Mouse (Mus musculus) embryonic facial prominence, embryonic 12.5 days (tissue): ENCODE measurements around the gene Arl15. TPM values are rescaled to one million over a fixed set of nuclear protein-coding genes. Genes with fewer than 3 reads are reported as not detected.

ENCODE experiments used
- ATAC-seq: fragments of 200-750 bp; cut with Nextera tagmentation; 2 replicates; pipeline ENCODE4 v1.8.0; 2017; ENCODE audit not compliant: insufficient number of reproducible peaks, insufficient read depth, low FRiP score, low TSS enrichment
- H3K27ac ChIP-seq: fragments of 300-500 bp; sonication (generic); 2 replicates; pipeline ENCODE4 v1.5.1; 2016; ENCODE audit warnings: mild to moderate bottlenecking
- H3K27me3 ChIP-seq: fragments of 300-500 bp; sonication (generic); 2 replicates; pipeline ENCODE4 v1.6.1; 2016; ENCODE audit warnings: mild to moderate bottlenecking, moderate library complexity
- H3K36me3 ChIP-seq: fragments of 300-500 bp; sonication (generic); 2 replicates; pipeline ENCODE4 v1.6.1; 2016; ENCODE audit warnings: mild to moderate bottlenecking
- H3K4me1 ChIP-seq: fragments of 300-500 bp; sonication (generic); 2 replicates; pipeline ENCODE4 v1.6.1; 2016
- H3K4me2 ChIP-seq: fragments of 300-500 bp; sonication (generic); replicated peaks from 2 replicates; pipeline ENCODE4 v1.6.1; 2016; ENCODE audit warnings: mild to moderate bottlenecking, moderate library complexity
- H3K4me3 ChIP-seq: fragments of 300-500 bp; sonication (generic); 2 replicates; pipeline ENCODE4 v1.5.1; 2016; ENCODE audit warnings: mild to moderate bottlenecking
- H3K9ac ChIP-seq: fragments of 300-500 bp; sonication (generic); 2 replicates; pipeline ENCODE4 v1.6.1; 2016; ENCODE audit warnings: mild to moderate bottlenecking, moderate library complexity
- H3K9me3 ChIP-seq: fragments of 300-500 bp; sonication (generic); 2 replicates; pipeline ENCODE4 v1.6.1; 2016; ENCODE audit warnings: mild to moderate bottlenecking, moderate library complexity
- WGBS: fragments of 180-500 bp; shearing (Covaris S2); methylation state at CpG from one replicate; pipeline ENCODE4 v1.1.7; 2016; 5-methylcytosine and 5-hydroxymethylcytosine counted together
- polyA plus RNA-seq: library from polyadenylated mRNA; unstranded; fragments of >200 nt; fragmentation: Nextera tagmentation; extraction: Ambion mirVana; gene quantifications from 2 replicates; pipeline ENCODE4 v1.2.1, GENCODE M21; 2016

Arl15 gene
- polyA plus RNA-seq, 1 experiment from 2014 or later, result 15.0 TPM

DNA sequence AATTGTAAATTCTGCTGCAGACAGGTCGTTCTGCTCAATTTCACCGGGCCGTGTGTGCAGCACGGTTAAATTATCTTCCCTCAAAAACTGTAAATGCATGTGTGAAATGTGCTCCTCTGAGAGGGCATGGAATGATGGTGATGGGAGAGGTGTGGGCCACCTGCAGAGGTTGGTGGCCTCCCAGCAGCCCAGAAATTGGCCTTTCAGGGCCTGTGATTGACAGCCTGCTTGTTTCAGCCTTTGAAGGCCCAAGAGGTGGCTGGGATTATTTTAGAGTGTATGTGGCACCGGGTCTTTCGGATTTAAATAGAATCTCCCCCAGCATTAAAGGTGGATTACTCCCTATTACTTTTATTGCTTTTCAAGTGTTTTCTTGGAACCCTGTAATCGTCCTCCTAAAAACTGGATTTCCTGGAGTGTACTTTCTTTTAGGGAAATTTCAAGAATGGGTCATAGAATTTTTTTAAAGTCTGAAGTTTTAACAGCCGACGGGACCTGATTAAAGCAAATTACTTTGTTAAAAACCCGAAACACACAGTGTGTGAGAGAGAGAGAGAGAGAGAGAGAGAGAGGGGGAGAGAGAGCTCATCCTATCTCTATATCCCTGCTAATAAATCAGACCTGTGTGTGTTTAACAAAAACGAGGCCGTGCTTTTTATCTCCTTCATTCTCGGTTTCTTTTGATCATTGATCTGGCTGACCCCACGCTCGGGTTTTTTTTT, 186.6 kb downstream of the Arl15 start:
- ATAC-seq, result no peak
- Histone ChIP-seq H3K27me3 (no peaks in the 10 kb centered on the region), H3K27ac (no peak overlapping the region), H3K9ac (no peak overlapping the region), H3K4me1 (peaks cover 14% of the 10 kb centered on the region; the same call in 1 of the 2 replicates), H3K4me3 (no peak overlapping the region), H3K4me2 (no peak overlapping the region), H3K36me3 (no peaks in the 10 kb centered on the region), H3K9me3 (no peaks in the 10 kb centered on the region)
- 35% methylated on average over 15 of the region's 15 CpGs for WGBS

DNA sequence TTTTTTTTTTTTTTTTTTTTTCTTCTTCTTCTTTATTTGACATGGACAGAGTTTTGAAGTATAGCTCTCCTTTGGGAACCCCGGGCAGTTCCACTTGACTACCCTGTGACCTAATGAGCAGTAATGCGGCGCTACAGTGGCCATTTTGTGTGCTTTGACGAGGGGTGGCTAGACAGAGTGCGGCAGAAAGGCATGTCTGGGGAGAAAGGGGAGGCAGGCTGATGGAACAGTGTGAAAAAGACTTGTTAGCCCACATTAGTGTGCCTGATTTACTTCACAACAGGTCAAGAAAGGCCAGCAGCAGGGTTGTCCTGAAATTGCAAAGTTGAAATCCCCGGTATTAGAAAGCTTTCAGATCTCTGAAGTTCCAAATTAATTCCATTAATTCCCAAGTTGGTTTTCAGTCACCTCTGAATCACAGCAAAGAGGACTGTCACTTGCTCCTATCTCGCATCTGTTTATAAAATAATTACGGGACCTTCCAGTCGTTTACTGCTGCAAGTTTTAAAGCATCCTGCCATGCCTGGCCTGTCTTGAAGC, 187.2 kb downstream of the Arl15 start:
- Histone ChIP-seq H3K36me3 (no peaks in the 10 kb centered on the region), H3K4me3 (no peak overlapping the region), H3K9me3 (no peaks in the 10 kb centered on the region), H3K4me1 (peaks cover 10% of the 10 kb centered on the region; the same call in 1 of the 2 replicates), H3K4me2 (0 out of 2 replicates have a peak overlapping the region, but pooled peaks have one; percentile 13), H3K9ac (no peak overlapping the region), H3K27ac (no peak overlapping the region), H3K27me3 (no peaks in the 10 kb centered on the region)
- ATAC-seq, result peak; percentile 67; the same call in 1 of the 2 replicates
- 29% methylated on average over 9 of the region's 9 CpGs for WGBS

DNA sequence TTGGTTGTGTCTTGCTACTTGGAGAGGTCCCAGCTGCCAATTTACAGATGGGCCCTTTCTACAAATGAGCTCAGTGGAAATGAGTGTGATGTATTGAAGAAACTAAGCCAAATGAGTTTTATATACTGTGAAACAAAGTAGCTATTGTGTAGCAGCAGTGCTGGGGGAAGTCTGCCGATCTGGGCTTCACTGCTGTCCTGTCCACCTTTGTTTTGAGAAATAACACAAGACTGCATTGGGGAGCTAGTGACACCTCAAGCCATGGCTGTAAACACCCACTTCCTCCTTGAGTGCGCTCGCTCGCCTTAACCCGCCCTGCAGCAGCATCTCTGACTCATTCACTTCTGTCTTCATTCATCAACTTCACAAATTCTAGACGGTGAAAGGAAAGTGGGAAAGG, 189.3 kb downstream of the Arl15 start:
- H3K9ac ChIP-seq, result no peak overlapping the region
- ATAC-seq, result no peak
- H3K4me1 ChIP-seq, result peaks cover 6% of the 10 kb centered on the region; the same call in 1 of the 2 replicates
- H3K9me3 ChIP-seq, result no peaks in the 10 kb centered on the region
- no peak overlapping the region for H3K27ac ChIP-seq
- H3K4me2 ChIP-seq, result no peak overlapping the region
- WGBS, result 35% methylated on average over 6 of the region's 6 CpGs
- no peak overlapping the region for H3K4me3 ChIP-seq
- no peaks in the 10 kb centered on the region for H3K36me3 ChIP-seq
- H3K27me3 ChIP-seq, result no peaks in the 10 kb centered on the region

DNA sequence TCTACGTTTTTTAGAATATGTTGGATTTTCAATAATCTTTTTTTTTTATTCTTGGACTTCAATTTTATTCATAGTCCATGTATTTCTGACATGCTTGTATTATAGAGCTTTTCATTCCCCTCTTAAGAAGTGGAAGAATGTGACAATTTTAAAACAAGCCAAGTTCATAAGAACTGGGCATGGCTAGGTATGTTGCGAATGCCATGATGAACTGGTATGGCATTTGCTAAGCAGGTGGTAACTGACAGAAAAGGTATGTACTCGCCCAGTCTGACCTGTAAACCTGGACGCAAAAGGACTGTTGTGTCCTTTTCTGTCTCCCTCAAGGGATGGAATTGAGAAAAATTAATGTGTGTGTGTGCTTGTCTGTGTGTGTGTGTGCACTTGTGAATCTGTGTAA, 190.2 kb downstream of the Arl15 start:
- ATAC-seq, result no peak
- Histone ChIP-seq H3K9me3 (no peaks in the 10 kb centered on the region), H3K9ac (no peak overlapping the region), H3K4me3 (no peak overlapping the region), H3K36me3 (no peaks in the 10 kb centered on the region), H3K27ac (no peak overlapping the region), H3K4me2 (no peak overlapping the region), H3K27me3 (no peaks in the 10 kb centered on the region), H3K4me1 (peaks cover 6% of the 10 kb centered on the region; the same call in 1 of the 2 replicates)
- 97% methylated on average over 4 of the region's 4 CpGs for WGBS

DNA sequence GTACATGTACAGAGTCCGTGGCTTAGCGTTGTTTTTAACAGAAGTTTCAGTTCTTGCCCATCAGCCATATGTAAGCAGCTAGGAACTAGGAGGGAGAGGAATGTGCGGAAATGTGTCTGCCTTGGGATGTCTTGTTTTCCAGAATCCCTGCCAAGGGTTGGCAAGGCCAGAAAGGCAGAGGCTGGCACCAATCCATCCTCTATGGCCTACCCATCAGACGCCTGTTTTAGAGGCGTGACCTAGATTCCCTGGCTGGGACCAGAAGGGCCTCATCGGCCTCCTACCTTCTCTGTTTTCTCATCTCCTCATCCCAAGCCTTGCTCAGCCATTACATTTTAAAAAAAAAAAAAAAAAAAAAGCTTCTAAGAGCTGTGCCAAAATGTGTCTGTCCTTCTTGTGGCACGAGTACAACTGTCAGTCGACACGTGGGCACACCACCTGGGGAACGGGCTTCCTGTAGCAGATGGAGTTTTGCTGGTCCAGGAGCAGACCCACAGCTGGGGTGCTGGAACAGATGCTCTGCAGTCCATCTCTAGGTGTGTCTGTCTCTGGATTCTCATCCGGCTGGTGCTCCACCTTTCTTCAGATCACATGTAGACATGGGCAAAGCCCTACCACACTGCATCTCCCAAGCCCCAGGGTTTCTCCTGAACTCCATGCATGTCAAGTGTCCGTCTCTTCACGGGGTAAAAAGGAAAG, 192.7 kb downstream of the Arl15 start:
- H3K4me1 ChIP-seq, result 0 out of 2 replicates have a peak, but pooled peaks cover 3% of the 10 kb centered on the region
- no peak overlapping the region for H3K27ac ChIP-seq
- H3K4me2 ChIP-seq, result no peak overlapping the region
- WGBS, result 94% methylated on average over 13 of the region's 13 CpGs
- ATAC-seq, result no peak
- no peaks in the 10 kb centered on the region for H3K27me3 ChIP-seq
- H3K9me3 ChIP-seq, result no peaks in the 10 kb centered on the region
- no peaks in the 10 kb centered on the region for H3K36me3 ChIP-seq
- no peak overlapping the region for H3K4me3 ChIP-seq
- no peak overlapping the region for H3K9ac ChIP-seq

DNA sequence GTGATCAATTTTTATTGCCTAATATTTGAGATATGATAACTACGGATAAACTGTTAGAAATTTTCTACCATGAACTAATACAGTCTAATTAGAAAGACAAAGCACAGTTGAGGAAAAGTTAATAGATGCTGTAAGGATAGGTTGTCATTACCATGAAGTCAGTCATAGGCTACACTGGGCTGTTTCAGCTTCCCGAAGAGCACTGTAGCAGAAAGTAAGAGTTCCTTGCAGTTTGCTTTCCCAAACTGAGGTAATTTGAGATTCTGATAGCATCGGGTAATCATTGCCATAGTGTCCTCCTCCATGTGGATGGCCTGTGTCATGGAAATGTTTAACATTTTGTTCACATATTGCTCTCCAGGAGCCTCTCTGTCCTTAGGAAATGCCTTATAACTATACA, 195.9 kb downstream of the Arl15 start:
- ATAC-seq, result no peak
- H3K27me3 ChIP-seq, result no peaks in the 10 kb centered on the region
- no peaks in the 10 kb centered on the region for H3K9me3 ChIP-seq
- H3K9ac ChIP-seq, result no peak overlapping the region
- no peaks in the 10 kb centered on the region for H3K4me1 ChIP-seq
- no peak overlapping the region for H3K27ac ChIP-seq
- WGBS, result 71% methylated on average over 3 of the region's 3 CpGs
- no peaks in the 10 kb centered on the region for H3K36me3 ChIP-seq
- H3K4me2 ChIP-seq, result no peak overlapping the region
- H3K4me3 ChIP-seq, result no peak overlapping the region

DNA sequence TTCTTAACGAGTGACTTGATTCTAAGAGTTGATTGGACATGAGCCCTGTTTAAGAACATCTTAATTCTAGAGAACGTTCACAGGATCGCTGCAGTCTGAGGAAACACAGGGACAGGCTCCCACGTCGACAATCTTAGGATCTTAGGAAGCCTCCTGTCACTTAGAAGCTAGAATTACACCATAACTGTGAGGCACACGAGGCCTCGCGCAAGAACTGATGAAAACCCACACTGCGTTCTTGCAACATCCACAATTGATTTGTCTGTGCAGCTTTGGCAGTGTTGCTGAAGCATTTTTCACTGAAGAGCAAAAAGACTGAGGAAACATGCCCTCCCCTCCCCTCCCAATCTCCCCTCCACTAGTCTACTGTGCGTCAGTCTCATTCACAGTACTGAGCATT, 196.4 kb downstream of the Arl15 start:
- Histone ChIP-seq H3K9ac (no peak overlapping the region), H3K27me3 (no peaks in the 10 kb centered on the region), H3K27ac (no peak overlapping the region), H3K9me3 (no peaks in the 10 kb centered on the region), H3K4me1 (no peaks in the 10 kb centered on the region), H3K36me3 (no peaks in the 10 kb centered on the region), H3K4me2 (no peak overlapping the region), H3K4me3 (no peak overlapping the region)
- 56% methylated on average over 10 of the region's 10 CpGs for WGBS
- no peak for ATAC-seq

DNA sequence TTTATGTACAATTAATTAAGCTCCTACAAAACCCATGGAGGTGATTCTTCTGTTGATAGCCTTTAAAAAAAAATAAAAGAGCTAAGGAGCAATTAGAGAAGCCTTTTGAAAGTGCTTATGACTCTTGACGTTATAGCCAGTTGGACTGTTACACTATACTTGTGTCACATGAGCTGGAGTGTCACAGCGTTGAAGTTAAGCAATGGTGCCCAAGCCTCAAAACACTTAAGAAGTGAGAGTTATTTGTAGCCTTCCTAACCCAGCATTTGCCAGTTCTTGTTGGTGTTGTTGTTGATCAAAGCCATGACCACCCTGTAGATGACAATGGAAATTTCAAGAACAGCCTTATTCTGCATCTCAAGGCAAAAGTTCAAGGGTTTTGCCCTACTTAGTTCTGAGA, 198.8 kb downstream of the Arl15 start:
- no peak overlapping the region for H3K27ac ChIP-seq
- no peaks in the 10 kb centered on the region for H3K36me3 ChIP-seq
- WGBS, result 77% methylated on average over 2 of the region's 2 CpGs
- H3K9me3 ChIP-seq, result no peaks in the 10 kb centered on the region
- no peaks in the 10 kb centered on the region for H3K27me3 ChIP-seq
- ATAC-seq, result no peak
- no peaks in the 10 kb centered on the region for H3K4me1 ChIP-seq
- H3K4me3 ChIP-seq, result no peak overlapping the region
- H3K9ac ChIP-seq, result no peak overlapping the region
- H3K4me2 ChIP-seq, result no peak overlapping the region

DNA sequence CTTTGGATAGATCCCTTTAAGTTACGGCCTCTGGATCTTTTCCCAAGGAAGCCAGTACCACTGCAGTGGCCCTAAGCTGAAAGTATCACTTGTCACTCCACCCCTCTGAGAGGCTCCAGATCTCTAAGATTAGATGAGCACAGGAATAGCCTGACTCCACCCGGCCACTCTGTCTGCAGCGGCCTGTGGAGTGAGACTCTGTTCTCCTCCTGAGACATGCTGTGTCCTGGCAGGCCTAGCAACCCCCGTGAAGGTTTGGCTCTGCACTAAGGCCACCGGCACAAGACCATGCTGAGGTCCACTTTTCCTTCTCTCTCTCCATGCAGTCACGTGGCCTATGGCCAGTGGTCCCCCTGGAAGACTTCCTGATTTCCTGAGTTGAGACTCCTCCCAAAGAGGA, 200.3 kb downstream of the Arl15 start:
- no peaks in the 10 kb centered on the region for H3K9me3 ChIP-seq
- no peak for ATAC-seq
- H3K4me1 ChIP-seq, result no peaks in the 10 kb centered on the region
- 75% methylated on average over 6 of the region's 6 CpGs for WGBS
- H3K36me3 ChIP-seq, result no peaks in the 10 kb centered on the region
- no peak overlapping the region for H3K4me2 ChIP-seq
- H3K4me3 ChIP-seq, result no peak overlapping the region
- H3K27ac ChIP-seq, result no peak overlapping the region
- H3K27me3 ChIP-seq, result no peaks in the 10 kb centered on the region
- no peak overlapping the region for H3K9ac ChIP-seq

DNA sequence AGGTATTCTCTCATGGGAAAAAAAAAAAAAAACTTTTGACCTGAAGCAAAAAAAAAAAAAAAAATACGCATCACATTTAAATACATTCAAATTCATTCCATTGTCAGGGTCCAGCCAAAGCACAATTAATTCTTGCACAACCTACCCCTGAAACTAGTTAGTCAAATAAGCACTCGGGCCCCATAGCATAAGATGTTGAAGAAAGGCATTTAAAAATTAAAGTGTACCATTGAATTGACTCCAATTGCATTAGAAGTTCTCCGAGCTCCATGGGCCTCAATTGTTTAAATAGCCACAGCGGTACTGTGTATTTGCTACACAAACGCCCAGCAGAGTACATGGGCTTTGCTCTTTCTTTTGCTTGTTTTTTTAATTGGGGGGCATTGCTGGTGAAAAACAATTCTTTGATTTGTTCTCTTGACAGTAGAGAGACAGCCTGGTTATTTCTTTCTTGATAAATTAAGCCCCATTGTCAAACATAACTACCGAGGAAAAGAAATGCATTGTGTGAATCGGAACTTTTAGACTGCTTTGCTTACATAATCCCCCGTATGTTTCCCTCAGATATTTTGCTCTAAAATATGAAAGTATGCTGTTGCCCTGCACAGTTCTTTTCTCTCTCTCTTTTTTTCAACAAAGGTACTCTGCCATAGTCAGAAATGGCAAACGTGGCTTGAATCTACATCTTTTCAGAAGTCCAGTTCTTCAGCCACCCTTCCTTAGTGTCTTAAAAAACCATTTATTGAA, 201.4 kb downstream of the Arl15 start:
- 82% methylated on average over 9 of the region's 9 CpGs for WGBS

DNA sequence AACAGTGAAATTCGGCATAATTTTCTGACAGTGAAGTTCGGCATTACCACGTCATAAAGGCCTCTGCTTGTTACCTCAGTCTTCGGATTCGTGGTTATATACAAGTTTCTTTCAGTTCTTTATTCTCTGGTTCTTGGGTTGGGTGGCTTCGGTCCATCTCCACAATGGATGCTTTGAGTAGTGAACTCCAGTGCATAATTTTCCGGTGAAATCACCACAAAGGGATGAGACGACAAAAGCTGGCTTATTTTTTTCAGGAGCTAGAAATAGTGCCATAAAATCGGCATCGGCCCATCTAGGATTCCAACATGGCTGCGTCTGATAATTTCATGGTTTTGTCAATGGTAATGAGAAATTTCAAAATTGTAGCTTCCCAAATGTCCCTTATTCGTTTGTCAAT, 204.5 kb downstream of the Arl15 start:
- Histone ChIP-seq H3K4me2 (no peak overlapping the region), H3K9me3 (no peaks in the 10 kb centered on the region), H3K4me1 (no peaks in the 10 kb centered on the region), H3K27ac (no peak overlapping the region), H3K36me3 (no peaks in the 10 kb centered on the region), H3K4me3 (no peak overlapping the region), H3K9ac (no peak overlapping the region), H3K27me3 (no peaks in the 10 kb centered on the region)
- WGBS, result 83% methylated on average over 12 of the region's 12 CpGs
- ATAC-seq, result no peak

More for the DNA sequence above, 201.4 kb downstream of the Arl15 start:
- ATAC-seq, result no peak
- Histone ChIP-seq H3K27ac (no peak overlapping the region), H3K9me3 (no peaks in the 10 kb centered on the region), H3K4me1 (no peaks in the 10 kb centered on the region), H3K27me3 (no peaks in the 10 kb centered on the region), H3K9ac (no peak overlapping the region), H3K36me3 (no peaks in the 10 kb centered on the region), H3K4me2 (no peak overlapping the region), H3K4me3 (no peak overlapping the region)
